Mouse (Mus musculus) G1E (cell line): ENCODE data around the gene Mpnd.

Source experiments
- CTCF ChIP-seq: IDR thresholded peaks from 2 replicates; pipeline ENCODE4 v1.5.1; 2012; ENCODE audit warnings: low read depth, low read length, inconsistent platforms, mixed read lengths
- GATA1 ChIP-seq: IDR thresholded peaks from 2 replicates; pipeline ENCODE4 v1.6.1; 2012; ENCODE audit warnings: borderline replicate concordance, low read length, inconsistent platforms, mixed read lengths
- GATA2 ChIP-seq: IDR thresholded peaks from 2 replicates; pipeline ENCODE4 v1.6.1; 2012; ENCODE audit warnings: low read depth, low read length, inconsistent platforms, borderline replicate concordance
- TAL1 ChIP-seq: conservative IDR thresholded peaks from 2 replicates; pipeline ENCODE4 v1.6.1; 2012; ENCODE audit warnings: low read depth, low read length, inconsistent platforms, mixed read lengths

- TF ChIP-seq TAL1 (no peak), CTCF (no peak), GATA1 (no peak), GATA2 (no peak)
Measured at GRCm38 (mm10) chr17:55959946-55960740, 45.4 kb upstream of the Mpnd start.
